Mouse (Mus musculus) lung, adult 2 months (tissue): ENCODE results near the gene Sipa1l2.
"Not testable (repeated sequence)": the region's sequence is repeated elsewhere in the genome, so short reads cannot be mapped to it uniquely, and the experiment has no call there.

ENCODE experiments used
- CTCF ChIP-seq: fragments of 200-500 bp; IDR thresholded peaks from 2 replicates; pipeline ENCODE4 v1.5.1; 2011; ENCODE audit warnings: mild to moderate bottlenecking, low read length, control low read depth; ENCODE audit not compliant: insufficient read depth
- POLR2A ChIP-seq: fragments of 200-500 bp; IDR thresholded peaks from 2 replicates; pipeline ENCODE4 v1.6.1; 2011; ENCODE audit warnings: low read depth, mild to moderate bottlenecking, control low read depth, low read length, borderline replicate concordance; ENCODE audit errors: extremely low read depth

GRCm38 (mm10) chr8:125395682-125396081 lies 173.9 kb downstream of the Sipa1l2 start:
- TF ChIP-seq POLR2A, CTCF: not testable (repeated sequence)
